Mouse (Mus musculus): ENCODE results near the gene Ehmt2.
A peak's percentile ranks its signal among the peaks of the same experiment; 100 is the strongest.
"Not testable (repeated sequence)": the region's sequence is repeated elsewhere in the genome, so short reads cannot be mapped to it uniquely, and the experiment has no call there.

Gene Ehmt2

DNA sequence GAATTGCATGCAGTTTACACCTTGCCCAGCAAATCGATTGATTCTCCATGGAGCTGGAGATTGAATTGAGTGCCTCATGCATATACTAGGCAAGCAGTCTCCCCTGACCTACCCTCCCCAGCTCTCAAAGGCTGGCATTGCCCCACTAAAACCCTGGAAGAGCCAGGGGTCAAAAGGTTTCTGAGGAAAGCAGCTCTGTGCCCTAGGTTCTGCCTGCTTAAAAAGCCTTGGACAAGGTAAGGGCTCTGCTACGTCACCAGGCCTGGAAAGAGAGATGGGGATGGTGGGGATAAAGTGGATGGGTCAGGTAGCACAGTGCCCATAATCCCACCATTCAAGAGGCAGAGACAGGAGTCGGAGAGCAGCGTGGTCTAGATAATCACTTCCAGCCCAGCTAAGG, 56.6 kb downstream of the Ehmt2 start:
- no peak for DNase-seq

- DNase-seq = no peak
Measured at GRCm38 (mm10) chr17:34955884-34956283, 57.6 kb downstream of the Ehmt2 start.

GRCm38 (mm10) chr17:34956340-34956739, 58.1 kb downstream of the Ehmt2 start:
- DNase-seq = no peak

GRCm38 (mm10) chr17:34957291-34957690, 59.0 kb downstream of the Ehmt2 start:
- not testable (repeated sequence) for DNase-seq

GRCm38 (mm10) chr17:34957966-34958365, 59.7 kb downstream of the Ehmt2 start:
- not testable (repeated sequence) for DNase-seq

DNA sequence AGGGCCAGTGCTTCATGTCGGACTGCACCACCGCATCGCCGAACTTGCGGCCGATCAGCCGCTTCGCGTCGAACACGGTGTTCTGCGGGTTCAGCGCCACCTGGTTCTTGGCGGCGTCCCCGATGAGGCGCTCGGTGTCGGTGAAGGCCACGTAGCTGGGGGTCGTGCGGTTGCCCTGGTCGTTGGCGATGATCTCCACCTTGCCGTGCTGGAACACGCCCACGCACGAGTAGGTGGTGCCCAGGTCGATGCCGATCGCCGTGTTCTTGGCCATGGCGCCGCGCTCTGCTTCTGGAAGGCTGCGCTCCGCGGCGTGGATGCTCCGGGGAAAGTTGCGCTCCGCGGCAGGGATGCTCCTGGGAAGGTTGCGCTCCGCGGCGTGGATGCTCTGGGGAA, 60.5 kb downstream of the Ehmt2 start:
- DNase-seq = not testable (repeated sequence)

DNA sequence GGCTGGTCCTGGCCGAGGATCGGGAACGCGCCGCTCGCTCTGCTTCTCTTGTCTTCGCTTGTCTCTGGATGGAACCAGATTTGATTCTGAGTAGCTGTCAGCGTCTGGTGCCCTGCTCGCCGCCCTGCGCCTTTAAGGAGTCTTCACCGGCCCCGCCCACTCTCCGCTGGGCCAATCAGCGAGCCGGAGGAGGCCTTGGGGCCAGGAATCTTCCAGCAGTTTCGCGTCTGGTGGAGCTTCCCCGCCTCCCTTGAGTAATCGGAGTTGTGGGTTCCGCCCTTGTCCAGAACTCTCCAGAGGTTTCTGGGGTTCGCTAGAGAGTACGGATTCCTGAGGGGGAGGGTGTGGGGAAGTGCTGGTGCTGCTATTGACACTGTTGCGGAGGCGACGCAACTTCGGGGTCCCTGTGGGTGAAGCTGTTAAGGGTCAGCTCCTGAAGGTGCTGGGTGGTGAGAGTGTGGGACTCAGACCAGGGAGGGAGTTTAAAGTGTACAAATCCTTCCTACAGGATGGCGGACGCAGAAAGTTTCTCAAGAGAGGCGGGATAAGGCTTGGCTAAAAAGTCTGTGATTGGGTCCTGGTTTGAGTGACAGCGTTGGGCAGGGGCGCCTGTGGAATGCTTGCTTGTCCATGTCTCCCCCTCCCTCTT, 61.0 kb downstream of the Ehmt2 start, which contains the start of gene Hspa1b:
Hspa1b (minus strand) TSS at position 109 of the 649 bp plus-strand sequence.
- peak; percentile 88 to 92 for DNase-seq

GRCm38 (mm10) chr17:34959881-34960515, 61.7 kb downstream of the Ehmt2 start:
- DNase-seq = peak; percentile 65 to 74

- no peak for DNase-seq
Measured at GRCm38 (mm10) chr17:34960702-34961493, 62.6 kb downstream of the Ehmt2 start.

- no peak for DNase-seq
Measured at GRCm38 (mm10) chr17:34962125-34962524, 63.9 kb downstream of the Ehmt2 start.

DNA sequence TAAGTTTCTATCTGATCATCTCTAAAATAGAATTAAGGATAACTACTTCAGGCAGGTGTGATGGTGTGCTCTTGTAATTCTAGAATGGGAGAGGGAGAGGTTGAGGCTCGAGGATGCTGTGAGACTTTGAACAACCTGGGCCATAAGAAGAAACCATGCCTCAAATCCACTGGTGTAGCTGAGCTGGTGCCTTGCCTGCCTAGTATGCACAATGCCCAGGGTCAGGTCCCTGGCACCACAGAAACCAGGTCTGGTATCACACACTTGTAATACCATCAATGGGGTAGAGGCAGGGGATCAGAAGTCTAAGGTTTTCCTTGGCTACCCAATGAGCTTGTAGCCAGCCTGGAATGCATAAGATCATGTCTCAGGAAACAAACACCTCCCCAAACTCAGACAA, 64.6 kb downstream of the Ehmt2 start:
- no peak for DNase-seq

All from kidney, adult 8-10 months (tissue).